Mouse (Mus musculus) spleen, postnatal 10 days (tissue): Measurements from ENCODE around the gene Myadml2.

Experiments
- DNase-seq, 2 experiments: peaks; one replicate each; pipeline ENCODE4 v3.0.0; 2021 to 2022; ENCODE audit warnings: low spot score in 2 of 2

Myadml2 gene

DNA sequence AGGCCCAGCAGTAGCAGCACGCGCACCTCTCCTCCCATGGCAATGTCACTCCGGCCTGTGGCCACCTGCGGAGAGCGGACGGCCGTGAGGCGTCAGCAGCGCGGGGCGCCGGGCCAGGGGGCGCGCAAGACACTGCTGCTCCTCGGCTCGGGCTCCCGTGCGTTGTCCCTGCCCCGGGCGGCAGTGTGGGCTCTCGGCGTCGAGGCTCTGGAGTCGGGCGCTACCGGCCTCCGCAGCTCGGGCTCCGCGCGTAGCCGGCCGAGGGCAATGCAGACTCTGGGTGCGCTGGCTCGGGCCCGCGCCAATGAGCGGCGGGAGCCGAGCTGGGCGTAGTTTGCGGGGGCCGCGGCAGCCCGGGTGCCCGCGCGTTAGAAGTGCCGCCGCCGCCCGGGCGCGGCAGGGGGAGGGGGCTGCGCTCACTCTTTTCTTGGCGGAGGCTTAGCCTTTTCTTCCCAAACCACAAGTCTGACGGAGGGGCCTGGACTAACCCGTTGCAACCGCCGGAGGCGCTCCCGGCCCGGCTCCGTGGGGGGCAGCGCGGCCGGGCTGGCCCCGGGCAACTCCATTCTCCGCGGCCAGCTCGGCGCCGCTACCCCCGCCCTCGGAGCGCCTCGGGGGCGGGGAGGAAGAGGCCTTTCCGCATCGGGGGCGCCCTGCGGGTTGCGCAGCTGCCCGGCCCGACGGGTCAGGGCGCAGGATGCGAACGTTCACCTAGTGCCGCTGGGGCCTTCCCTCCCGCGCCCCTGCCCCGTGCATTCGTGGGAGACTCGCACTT lies 12.5 kb upstream of the Myadml2 start:
- DNase-seq: peak in 1 of 2 experiments; percentile 41

DNA sequence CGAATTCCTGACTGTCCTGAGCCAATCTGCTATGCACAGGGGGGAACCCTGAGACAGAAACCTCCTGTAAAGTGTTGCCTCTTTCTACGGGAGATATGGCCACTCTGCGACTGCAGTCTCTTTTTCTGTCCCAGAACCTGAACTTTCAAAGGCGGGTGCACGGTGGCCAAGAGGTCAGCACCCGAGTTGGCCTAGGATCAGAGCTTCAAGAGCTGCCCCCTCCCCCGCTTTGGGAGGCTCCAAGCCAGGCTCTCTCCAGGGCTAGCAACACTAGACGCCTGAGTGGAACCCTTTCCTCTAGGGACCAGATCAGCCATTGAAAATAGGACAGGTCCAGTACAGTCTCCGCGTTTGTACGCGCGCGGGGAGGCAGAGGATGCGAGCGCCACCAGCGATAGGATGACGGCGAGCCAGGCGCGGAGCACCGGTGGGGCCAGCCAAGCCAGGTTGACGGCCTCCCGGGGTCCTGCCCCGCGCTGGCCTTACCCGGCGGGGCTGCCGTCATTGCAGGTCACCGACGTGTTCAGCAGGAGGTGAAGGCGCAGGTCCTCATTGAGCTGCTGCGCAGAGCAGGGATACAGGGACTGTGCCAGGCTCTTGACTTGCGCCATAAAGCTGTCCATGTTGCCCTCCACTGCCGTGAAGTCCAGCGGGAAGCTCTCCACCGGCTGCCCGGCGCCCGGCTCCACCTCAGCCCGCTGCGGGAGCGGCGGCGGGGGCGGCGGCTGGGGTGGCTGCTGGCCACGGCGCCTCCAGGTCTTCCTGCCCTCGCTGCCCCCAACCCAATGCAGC lies 11.7 kb upstream of the Myadml2 start:
- peak in 1 of 2 experiments; percentile 28 for DNase-seq

- DNase-seq: peak; percentile 69 to 86
Observed at GRCm38 (mm10) chr11:120658876-120659410, 11.0 kb upstream of the Myadml2 start.

DNA sequence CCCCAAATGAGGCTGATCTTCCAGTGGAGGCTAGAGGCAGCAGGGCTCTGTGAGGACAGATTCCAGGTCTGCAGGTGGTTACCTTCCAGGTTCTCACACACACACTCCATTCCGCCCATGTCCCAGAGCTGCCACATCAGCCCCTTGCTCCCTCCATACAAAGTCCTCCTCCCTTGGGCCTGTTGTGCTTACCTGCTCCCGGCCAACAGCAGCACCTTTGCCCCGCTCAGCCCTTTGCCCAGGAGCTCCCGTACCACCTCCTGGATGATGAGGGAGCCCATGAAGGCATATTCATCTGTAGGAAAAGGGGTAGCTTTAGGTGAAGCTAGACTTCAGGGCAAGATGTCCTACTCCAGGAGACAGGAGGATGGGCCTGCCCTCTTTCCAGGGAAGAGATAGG lies 9.3 kb upstream of the Myadml2 start:
- DNase-seq: peak in 1 of 2 experiments; percentile 12

- no peak for DNase-seq
Observed at GRCm38 (mm10) chr11:120654741-120655140, 6.8 kb upstream of the Myadml2 start.

GRCm38 (mm10) chr11:120651872-120652271 lies 3.9 kb upstream of the Myadml2 start:
- peak in 1 of 2 experiments; percentile 13 for DNase-seq

DNA sequence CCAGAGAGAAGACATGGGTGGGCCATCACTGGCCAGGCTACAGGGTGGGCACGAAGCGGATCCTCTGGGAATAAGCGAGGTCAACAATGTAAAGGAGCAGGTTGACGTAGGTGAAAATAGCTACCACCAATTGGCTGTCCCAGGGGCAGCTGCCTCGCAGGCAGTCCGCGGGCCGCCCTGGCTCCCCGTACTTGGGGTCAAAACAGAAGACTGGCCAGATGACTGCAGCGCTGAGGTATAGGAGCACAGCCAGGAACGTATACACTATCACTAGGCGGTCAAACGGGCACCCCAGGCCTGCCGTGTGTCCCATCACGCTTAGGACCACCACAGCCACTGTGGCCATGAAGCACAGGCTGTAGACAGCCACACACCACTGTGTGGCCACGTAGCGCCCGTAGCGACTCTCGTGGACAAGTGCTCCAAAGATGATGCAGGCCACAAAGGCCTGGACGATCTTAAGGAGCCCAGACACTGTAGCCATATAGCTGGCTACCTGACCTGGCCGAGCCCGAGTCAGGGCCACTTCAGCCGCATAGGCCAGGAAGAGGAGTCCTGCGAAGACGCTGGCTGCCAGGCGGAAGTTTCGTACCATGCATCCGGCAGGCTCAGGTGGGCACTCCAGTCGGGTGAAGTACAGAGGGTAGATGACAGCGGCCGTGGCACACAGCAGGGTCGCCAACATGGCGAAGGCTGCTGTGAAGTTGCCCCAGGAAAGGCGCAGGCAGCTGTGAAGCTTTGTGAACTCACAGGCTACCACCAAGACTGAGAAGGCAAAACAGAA lies 719 bp downstream of the Myadml2 start:
- peak in 1 of 2 experiments; percentile 22 for DNase-seq

GRCm38 (mm10) chr11:120643601-120643987 lies 4.4 kb downstream of the Myadml2 start, which contains the start of gene Pycr1:
TSS of gene Pycr1 (minus strand) at chr11:120643769.
- peak; percentile 91 to 94 for DNase-seq

DNA sequence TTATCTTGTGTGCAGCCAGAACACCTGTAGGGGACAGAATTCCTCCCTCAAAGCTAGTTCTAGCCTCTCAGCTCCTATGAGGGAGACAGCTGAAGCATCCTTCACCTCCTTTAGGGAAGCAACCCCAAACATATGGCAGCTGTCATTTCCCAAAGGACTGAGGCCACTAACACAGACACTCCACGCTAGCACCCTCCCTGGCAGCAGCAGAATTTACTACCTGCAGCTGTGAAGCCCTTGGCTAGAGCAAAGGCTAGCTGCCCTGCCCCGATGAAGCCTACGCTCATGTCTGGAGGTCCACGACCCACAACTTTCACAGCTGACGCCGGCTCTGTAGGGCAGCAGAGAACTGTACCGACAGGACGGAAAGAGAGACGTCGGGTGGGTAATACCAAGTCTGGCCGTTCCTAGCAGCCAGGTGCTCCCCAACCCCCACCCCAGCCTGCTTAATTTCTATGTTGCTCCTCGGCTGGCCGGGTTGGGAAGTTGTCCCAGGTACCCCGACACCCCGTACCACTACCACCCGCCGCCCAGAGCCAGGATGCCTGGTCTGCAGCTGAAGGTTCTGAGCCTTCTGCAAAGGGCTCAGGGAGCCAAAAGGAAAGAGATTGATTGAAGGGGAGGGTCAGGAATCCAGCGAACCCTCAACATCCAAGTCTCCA lies 4.9 kb downstream of the Myadml2 start:
- DNase-seq: no peak

GRCm38 (mm10) chr11:120641869-120642268 lies 6.1 kb downstream of the Myadml2 start:
- DNase-seq: no peak

- DNase-seq: no peak
Observed at GRCm38 (mm10) chr11:120641255-120641654, 6.7 kb downstream of the Myadml2 start.

DNA sequence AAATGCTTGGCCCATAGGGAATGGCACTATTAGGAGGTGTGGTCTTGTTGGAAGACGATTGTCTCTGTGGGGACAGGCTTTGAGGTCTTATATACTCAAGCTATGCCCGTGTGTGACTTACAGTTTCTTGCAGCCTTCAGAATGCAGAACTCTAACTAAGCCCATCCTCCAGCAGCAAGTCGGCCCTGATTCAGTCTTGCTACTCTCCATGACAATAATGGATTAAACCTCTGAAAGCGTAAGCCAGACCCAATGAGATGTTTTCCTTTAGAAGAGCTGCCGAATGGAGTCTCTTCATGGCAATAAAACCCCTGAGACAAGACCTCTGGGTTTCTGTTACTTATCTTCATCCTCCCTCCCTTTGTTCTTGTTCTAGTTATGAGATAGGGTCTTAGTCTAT lies 13.1 kb downstream of the Myadml2 start:
- no peak for DNase-seq

GRCm38 (mm10) chr11:120633520-120634343 lies 14.2 kb downstream of the Myadml2 start, which contains the start of gene Mafg:
TSS of gene Mafg (minus strand) at chr11:120633600.
- peak; percentile 84 to 92 for DNase-seq

GRCm38 (mm10) chr11:120632559-120633519 lies 15.1 kb downstream of the Myadml2 start:
- peak; percentile 84 to 86 for DNase-seq

DNA sequence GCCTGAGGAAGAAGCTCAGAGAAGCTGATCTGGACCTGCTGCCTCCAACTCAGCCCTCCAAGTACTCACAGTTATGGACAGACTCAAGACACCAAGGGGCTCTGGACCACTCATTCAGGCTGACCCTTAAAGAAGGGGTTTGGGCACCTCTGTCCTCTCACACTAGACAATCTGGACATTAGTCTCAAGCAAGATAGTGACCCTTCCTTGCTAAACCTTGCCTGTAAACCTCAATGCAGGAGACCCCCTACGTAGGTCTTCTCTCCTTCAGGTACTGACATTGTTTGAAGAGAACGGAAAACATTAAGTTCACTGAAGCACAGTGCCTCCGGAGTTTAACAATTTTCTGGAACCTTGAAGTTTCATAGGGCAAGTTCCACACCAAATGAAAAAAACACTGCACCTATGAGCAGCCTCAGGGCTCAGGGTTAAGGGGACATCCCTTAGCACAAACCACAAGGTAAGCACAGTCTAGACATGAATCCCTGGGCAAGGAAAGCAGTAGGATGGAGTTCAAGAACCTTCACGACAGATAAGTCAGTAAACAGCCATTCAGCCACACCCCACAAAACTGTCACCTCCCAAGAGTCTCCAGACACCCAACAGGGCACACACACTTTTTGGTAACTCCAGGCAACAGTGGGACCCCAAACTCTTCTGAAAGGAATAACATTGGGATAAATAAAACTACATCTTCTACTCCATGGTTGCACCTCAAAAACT lies 16.1 kb downstream of the Myadml2 start:
- DNase-seq: peak; percentile 60 to 61

GRCm38 (mm10) chr11:120630881-120631725 lies 16.9 kb downstream of the Myadml2 start:
- peak in 1 of 2 experiments; percentile 55 for DNase-seq

DNA sequence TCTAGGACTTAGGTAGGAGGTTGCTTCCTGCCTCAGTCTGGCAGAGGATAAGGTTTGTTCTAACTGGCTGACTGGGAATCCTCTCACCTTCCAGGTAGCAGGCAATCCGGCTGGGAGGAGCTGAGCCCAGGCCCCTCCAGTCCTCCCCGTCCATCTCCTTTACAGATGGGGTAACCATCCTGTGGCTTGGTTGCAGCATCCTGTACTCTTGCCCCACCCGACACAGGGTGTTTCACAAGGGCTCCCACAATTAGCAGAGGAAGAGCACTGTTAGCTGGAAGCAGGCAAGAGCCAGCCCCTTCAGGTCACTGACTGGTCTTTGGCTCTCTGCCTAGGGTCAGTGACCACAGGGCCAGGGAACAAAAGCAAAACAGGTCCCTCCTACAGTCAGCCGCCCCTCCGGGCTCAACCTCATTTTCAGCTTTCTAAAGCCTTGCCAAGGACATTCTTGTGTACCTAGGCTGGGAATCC lies 17.5 kb downstream of the Myadml2 start:
- peak; percentile 60 to 65 for DNase-seq
